Mouse (Mus musculus) left cerebral cortex, postnatal 14 days (tissue): ENCODE results near the gene Flad1. TPM values are rescaled to one million over a fixed set of nuclear protein-coding genes. Genes with fewer than 3 reads are reported as not detected.

Source experiments
- DNase-seq, 2 experiments: peaks; one replicate each; pipeline ENCODE4 v3.0.0; 2021 to 2022; ENCODE audit warnings: low spot score in 2 of 2, mixed read lengths in 1 of 2
- intact Hi-C: fragments of 180-260 bp; cut with DNase I; formaldehyde crosslinking; loops from one replicate; pipeline ENCODE4 v1.15.1; 2025
- total RNA-seq, 2 experiments: library from RNA; stranded (reverse); gene quantifications; 2 replicates each; pipeline ENCODE4 v1.2.3; 2021

The Flad1 gene
- total RNA-seq, 2 experiments from 2014 or later: 30.6 to 31.4 TPM

DNA sequence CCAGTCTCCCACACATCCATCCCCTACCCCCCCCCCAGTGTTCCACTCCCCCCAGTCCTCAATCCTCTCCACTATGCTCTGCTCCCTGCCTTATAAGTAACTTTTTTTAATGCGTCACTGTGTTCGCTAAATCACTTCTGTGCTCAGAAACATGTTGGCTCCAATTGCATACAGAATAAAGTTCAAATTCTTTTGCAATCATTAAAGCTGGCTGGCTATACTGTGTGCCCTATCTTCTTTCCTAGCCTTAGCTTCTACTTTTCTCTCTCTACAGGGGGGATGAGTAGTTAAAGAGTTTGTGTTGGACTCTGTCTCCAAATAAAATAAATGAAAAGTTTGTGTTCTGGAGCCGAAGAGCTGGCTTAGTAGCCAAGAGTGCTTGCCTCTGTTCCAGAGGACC, 2.0 kb downstream of the Flad1 start:
- intact Hi-C loops: no loop called here
- DNase-seq: no peak

DNA sequence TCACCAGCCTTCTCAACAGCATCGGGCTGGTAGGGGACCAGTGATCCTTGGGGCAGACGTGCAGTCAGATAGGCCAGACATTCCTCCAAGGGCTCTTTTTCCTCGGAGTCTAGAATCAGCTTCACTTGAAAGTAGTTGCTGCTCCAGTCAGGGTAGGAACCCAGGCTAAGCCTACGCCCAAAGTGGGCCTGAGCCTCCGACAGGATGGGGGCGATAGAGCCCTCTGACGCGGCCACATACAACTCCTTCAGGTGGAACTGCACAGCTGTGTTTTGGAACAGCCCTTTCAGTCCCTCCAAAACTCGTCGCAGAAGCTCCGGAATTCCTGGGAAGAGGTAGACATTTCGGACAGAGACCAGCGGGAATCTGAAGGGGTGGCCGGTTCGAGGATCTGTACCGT, 3.2 kb downstream of the Flad1 start:
- intact Hi-C loops: no loop called here
- DNase-seq: no peak

DNA sequence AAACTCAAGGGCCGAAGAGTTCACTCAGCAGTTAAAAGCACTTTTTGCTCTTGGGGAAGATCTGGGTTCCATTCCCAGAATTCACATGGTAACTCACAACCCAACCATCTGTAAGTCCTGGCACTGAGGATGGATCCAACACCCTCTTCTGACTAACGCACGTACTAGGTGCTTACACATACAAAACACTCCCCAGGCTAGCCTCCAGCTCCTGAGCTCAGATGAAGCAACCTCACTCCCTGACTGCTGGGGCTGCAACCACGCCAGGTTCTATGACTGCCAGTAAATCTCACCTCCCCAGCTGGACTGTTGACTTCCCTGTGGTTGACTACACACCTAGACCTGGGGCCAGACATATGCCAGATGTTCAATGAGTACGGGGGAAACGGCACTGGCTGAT, 4.8 kb downstream of the Flad1 start:
- intact Hi-C loops: no loop called here

DNA sequence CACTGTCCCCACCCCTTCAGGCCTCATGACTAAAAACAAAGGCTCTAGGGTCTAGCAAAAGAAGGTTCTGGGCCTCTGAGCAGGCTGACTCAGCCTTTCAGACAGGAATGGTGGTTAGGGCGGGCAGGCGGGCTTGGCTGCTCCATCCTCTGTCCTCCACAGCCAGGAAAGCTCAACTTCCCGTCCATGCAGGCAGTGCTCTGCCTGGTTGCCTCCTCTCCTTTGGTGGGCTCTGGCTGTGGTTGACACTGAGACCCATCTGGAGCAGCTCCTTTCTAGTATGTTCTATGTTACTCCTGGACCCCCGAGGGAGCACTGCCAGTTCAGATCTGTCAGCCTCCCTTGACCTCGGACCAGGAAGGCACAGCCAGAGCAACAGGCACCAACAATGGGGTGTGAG, 9.0 kb downstream of the Flad1 start, which contains the start of gene Lenep:
Gene Lenep, minus strand, starts transcription at position 101 of the 400 bp plus-strand sequence.
- intact Hi-C loops: no loop called here
- DNase-seq: no peak

More for the DNA sequence above, 4.8 kb downstream of the Flad1 start:
- DNase-seq: no peak

DNA sequence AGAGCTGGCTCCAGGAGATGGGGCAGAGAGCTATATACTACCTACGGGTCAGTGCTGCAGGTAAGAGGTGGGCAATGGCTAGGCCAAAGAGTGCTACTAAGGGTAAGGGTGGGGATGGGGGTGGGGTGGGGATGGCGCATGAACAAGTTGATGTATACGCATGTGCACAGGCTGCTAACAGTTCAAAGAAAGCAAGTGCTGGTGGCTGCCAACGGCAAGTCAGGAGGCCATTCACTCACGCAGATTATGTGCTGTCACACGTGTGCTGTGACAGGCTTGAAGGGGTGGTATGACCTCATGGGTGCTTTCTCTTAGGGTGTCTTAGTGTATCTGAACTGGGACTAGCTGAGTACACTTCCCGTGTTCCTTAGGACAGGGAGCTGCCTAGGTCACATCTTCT, 10.3 kb downstream of the Flad1 start:
- intact Hi-C loops: no loop called here
- no peak for DNase-seq

DNA sequence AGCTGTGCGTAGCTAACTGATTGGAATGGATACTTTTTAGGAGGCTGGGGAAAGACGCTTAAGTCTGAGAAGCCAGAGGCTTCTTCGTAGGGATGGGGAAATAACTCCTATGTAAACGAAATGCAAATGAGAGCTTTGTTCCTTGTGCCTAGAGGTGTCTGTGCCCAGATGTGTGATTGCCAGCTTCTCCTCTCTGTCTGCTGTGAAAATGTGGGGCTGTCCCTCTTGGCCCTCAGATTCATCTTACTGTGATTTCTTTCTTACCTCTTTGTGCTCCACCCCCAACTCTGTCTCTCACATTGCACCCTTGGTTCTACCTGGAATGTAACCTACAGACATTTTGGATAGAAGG, 15.0 kb downstream of the Flad1 start:
- intact Hi-C loops: no loop called here
- DNase-seq: no peak

DNA sequence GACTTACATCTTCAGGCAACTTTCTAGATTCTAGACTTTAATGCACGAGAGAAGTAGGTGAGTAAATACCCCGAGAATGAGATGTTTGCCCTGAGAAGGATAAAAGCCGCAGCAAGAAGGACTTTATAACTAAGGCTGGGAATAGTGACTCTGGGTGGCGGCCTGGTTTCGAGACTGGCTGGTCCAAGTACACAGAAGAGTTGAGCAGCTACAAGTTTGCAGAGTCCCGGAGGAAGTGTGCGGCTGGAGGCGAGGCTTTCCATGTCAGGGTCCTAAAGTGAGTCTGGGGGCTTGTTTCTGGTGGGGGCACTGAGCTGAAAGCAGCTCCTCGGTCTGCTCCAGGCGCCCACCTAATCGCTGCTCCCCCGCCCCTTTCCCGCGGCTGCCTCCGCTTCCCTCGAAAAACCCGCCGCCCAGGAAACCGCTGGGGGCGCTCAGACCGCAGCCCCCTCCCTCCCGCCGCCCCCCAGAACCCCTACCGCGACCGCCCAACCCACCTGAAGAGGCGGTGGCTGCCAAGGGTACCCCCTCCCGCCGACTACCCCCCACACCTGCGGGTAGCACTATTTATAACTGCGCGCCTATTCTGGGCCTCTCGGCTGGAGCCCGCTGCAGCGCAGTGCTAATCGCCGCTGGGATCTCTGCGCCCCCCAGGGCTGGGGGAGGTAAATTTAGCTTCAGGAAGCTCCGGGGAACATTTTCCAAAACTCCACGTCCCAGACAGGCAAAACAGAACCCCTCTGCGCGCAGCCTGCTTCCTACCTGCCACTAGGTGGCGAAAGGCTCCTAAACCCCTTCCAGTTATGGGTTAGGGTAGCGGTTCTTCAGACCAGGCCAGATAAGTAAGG, 15.6 kb downstream of the Flad1 start:
- intact Hi-C loops: no loop called here
- DNase-seq: peak; percentile 33 to 64

DNA sequence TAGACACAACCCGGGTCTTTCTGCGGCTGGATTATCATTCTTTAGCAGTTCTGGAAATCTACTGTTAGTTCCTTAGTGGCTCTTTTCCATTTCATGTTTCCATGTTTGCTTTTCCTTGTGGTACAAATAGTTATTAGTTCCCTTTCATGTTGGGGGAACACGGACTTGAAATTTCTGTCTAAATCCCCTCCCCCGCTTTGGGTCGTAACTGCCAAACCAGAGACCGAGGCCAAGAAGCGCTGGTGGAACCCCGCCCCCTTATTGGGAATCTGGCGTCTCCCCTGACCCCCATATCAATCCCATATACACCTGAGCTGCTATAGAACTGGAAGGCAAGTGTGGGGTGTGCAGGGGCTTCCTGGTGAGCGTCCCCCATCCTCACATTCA, 16.3 kb downstream of the Flad1 start:
- intact Hi-C loops: no loop called here
- no peak for DNase-seq

DNA sequence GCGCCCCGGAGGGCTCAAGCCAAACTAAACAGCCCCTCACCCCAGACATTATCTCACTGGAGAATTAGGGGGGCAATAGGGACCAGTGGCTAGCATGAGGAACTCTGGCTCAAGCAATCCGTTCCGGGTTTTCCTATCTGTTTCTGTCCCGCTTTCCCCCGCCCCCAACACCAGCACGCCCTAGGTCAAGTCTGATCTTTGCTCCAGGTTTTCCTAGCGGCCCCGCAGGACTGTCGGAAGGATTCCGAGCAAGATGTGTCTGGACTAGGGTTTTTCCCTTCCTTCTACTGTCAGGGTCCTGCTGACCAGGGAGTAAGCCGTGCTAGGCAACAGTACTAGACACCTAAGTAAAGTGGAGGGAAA, 16.8 kb downstream of the Flad1 start:
- peak; percentile 60 to 69 for DNase-seq
- intact Hi-C loops: no loop called here

DNA sequence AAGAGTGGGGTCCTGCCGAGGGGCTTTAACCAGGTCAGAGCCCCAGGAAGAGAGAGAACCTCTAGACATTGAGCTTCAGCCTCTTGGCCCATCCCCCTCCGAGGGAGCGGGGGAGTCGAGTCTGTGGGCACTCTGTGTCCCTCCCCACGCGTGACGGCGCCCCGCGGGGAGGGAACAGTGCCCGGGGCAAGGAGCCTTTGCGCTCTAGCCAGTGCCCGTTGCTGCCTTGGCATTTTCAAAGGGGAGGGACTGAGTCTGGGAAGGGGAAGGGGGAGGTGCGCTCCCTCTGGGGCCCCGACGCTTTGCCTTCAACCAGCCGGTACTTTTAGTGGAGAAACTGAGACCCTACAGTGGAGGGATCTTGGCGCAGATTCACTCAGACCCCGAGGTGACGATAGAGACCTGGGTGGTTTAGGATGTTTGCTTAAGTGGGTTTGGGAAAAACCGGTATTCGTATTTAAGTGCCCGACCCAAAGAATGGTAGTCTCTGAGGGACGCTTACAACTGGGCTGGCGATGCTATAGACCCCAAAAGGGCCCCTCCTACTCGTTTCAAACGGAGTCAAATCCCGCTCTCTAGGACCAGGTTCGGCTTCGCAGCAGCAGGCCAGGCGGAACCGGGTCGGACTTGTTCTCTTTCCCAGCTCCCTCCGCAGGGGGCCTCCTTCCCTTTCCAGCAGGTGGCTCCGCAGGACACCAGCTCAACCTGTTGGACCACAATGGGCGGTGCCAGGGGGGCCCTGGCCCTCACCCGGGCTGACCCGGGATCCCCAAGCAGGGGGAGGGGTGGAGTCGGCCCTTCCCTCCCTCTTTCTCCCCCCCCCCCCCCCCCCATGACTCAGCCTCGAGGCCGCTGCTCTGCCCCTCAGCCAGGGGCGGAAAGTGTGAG, 17.4 kb downstream of the Flad1 start, which contains the start of gene Zbtb7b:
Gene Zbtb7b, minus strand, starts transcription at position 771 of the 888 bp plus-strand sequence.
- intact Hi-C loops: no loop called here
- DNase-seq: peak; percentile 49 to 67

DNA sequence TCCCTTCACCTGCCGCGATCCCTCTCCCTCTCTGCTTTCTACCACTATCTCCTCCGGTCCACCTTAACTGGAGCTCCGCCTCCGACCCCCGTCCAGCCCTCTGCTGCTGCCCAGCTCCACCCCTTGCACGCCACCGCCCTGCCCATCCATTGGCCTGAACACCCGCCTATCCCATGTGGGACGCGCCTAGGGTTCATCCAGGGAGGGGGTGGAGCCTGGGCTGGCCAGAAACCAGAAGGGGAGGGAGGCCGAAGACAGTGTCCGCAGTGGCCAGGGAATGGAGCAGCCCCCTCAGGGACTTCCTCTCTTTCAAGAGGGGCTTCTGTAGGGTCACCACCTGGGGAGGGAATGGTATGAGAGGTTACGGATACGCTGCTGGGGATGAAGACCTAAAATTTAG, 18.1 kb downstream of the Flad1 start:
- peak; percentile 95 to 97 for DNase-seq
- intact Hi-C loops: no loop called here

DNA sequence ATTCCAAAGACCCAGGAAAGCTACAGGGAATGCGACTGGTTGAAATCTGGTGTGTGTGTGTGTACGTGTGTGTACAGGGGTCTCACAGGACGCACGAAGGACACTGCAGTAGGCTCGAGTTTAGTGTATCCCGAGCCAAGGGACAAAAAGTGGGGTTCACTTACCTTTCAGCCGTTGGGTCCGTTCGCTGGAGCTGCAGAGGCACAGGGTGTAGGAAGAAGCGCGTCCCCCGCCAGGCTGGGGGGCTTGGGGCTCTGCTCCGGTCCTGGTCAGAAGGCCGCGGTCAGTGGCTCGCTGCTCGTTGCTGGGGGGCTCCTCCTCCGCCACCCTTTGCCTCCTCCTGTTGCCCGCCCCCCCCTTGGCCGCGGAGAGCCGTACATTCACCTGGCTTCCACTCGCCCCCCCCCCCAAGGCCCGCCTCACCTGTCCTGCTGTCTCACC, 18.8 kb downstream of the Flad1 start:
- no peak for DNase-seq
- intact Hi-C loops: no loop called here

DNA sequence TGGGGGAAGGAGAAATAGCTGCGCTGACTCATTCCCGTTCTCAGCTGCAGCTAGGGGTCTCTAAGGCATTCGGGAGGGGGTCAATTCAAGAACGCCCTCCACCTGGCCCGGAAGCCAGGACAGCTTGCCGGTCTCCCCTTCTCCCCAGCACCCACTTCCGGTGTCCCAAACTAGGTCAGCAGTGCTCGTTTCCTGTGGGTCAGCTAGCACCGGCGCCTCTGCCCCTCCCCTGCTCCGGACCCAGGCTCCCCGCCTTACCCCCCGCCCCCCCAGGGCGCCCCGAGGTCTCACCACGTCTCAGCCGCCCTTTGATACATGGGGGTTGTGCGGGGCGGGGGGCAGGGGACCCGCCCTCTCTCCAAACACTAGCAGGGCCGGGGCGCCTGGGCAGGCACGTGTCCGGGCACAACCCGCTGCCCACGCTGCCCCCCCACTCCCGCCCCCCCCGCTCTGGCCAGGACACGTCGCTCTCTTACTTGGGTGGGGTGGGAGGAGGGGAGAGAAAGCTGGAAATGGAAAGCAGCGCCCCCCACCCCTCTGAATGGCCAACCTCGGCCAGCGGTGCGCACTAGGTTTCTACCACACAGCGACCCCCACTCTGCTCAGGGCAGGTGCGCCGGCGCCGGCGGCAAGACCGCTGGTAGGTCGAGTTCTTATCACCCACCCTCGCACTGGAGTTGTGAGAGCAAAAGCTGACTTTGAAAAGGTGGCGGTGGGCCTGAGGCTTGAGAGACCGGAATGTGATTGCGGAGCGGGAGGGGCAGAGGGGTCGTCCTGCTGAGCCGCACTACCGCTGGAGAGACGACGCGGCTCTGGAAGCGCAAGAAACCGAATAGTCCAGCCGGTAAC, 19.8 kb downstream of the Flad1 start:
- peak in 1 of 2 experiments; percentile 48 for DNase-seq
- intact Hi-C loops: no loop called here

DNA sequence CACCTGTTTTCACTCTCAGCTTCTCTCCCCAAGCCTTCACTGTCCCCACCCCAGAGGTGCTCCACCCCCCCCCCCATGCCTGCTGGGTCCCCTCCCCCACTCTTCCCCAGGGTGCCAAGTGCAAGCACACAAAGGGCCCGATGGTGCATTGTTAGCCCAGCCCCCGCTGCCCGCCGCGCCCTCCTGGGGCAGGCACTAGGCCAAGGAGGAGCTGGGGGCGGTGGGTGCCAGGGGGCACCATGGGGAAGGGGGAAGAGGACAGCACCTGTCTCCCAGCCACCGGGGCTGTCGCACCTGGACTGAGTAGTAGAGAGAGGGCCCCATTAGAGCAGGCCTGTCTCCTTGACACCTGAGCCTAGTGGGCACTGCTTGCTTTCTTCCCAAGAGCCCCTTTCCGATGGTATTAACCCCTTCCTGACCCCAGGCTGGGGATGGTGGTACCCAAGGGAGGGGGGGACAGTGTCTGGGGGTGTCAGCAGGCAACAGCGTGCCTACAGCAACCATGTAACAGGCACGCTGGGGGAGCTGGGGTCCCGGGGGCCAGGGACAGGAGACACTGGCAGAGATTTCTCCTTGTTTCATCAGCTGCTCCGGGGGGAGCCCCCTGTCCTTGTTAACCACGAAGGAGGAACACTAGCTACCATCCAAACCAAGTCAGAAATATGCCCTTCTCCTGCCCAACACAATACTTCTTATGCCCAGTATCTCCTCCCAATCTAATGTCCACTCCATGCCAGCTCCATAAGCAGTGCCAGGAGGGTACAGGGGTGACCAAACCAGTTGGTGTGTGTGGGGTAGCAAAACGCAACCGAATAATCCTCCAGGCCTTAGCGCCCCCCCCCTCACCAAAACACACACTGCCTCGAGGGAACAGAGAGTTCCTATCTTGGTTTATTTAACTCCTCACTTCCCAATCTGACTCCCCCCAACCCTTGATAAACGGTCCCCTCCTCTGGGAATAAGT, 20.7 kb downstream of the Flad1 start:
- intact Hi-C loops: no loop called here
- DNase-seq: peak in 1 of 2 experiments; percentile 17

DNA sequence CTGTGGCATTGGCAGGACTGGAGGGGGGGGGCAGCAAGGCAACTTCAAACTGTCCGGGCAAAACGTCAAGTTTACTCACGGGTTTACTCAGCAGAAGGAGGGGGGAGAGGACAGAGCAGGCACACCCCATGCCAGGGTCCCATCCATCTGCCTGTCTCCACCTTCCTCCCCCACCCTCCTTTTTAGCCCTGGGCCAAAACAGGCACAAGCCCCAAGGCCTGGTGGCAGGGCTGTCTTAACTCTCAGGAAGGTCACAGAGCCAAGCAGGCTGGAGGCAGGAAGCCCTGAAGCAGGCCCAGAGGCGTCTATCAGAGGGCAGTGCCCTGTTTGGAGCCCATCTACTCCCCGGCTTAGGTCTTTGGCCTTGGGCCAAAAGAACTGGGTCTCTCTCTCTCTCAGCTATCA, 21.6 kb downstream of the Flad1 start:
- intact Hi-C loops: no loop called here
- DNase-seq: no peak

DNA sequence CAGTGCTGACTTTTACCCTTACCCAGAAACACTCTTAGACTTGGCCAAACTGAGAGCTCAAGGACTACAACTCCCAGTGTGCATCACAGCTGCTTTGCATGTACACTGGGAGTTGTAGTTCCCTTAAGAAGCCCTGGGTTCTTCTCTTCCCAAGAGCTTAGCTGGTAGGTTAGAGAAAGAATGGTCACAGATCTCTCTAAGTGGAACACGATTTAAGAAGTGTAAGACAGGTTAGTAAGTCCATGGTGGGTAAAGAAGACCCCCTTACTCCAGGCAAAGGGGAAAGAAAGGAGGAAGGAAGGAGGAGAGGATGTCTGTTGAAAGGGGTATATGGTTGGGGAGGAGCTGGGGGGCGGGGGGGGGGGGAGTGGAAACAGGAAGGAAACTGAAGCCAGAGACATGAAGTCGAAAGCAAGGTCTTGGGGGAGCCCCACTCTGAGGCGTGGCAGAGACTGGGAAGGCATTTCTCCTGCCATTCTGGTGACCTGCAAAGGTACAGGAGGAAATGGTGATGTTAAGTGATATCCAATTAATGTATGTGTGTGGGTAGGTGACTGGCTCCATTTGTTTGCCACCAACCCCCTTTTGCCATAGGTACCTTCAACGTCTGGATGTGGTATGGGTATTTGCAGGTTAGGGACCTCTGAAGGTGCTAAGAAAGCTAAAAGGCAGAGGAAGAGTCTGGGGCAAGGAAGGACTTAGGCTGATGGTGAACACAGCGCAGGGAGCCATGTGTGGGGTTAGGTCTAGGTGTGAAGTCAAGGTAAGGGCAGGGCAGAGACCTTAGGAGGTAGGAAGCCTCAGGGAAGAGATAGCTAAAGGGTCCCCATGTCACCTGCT, 22.5 kb downstream of the Flad1 start:
- DNase-seq: peak; percentile 45 to 54
- intact Hi-C loops: no loop called here

DNA sequence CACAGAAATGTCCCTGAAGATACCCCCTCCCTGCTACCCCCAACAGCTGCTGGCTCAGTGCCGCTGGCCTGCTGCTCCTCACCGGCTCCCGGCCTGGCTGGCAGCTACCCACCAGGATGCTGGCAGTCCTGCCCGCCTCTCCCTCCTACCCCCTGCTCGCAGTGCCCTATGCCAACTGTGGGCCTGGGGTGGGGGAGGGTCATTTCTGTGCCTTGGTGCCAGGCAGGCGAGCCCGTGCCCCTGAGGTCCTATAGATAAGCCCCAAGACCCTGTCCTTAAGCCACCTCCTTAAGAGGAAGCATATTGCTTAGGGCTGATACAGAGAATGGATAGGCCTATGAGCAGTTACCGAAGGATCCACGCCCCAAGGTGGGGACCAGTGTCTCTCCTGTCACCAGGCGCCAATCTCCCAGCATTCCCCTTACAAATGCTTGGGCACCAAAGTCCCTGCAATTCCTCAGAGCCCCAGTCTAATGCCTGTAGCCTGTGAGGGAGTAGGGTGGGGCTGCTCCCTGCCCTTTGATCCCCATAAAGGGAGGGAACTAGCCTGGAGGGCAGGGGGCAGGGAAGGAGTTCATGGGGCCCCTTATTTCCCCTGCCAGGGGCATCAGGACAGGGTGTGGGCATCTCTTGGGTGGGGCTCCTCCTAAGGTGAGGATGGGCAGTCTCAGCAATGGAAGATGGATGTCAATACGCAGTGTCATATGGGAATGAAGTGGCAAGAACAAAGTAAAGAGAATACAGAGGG, 23.4 kb downstream of the Flad1 start:
- intact Hi-C loops: no loop called here

More for the DNA sequence above, 23.4 kb downstream of the Flad1 start:
- DNase-seq: peak; percentile 40 to 45
